Mouse (Mus musculus) WW6 (cell line): ENCODE results near the gene Afg3l1.
"Not testable (repeated sequence)": the region's sequence is repeated elsewhere in the genome, so short reads cannot be mapped to it uniquely, and the experiment has no call there.

Experiments
- DNase-seq: peaks from one replicate; pipeline ENCODE4 v3.0.0-alpha.2; 2013; ENCODE audit warnings: low read depth, low spot score

Gene Afg3l1

DNA sequence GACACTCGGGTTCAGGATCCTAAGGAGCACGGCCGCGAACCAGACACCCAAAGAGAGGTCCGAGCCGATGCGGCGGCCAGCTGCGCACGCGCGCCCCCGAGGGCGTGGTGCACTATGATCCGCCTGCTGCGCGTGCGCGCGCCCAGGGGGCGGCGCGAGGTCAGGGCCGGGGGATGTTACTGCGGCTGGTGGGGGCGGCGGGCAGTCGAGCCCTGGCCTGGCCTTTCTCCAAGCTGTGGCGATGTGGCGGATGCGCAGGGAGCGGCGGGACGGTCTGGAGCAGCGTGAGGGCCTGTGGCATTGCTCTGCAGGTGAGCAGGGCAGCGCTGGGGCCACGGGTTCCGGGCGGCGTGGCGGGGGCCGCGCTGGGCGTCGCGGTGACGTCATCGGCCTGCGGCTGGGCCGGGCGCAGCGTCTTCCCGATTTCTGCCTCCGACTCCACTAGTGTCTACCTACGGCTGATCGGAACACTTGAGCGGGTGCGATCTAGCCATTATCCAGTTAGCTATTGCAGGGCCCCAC lies at the start of gene Afg3l1:
Gene Afg3l1 (plus strand): TSS at position 167 of the 522 bp plus-strand sequence.
- peak; percentile 89 for DNase-seq

DNA sequence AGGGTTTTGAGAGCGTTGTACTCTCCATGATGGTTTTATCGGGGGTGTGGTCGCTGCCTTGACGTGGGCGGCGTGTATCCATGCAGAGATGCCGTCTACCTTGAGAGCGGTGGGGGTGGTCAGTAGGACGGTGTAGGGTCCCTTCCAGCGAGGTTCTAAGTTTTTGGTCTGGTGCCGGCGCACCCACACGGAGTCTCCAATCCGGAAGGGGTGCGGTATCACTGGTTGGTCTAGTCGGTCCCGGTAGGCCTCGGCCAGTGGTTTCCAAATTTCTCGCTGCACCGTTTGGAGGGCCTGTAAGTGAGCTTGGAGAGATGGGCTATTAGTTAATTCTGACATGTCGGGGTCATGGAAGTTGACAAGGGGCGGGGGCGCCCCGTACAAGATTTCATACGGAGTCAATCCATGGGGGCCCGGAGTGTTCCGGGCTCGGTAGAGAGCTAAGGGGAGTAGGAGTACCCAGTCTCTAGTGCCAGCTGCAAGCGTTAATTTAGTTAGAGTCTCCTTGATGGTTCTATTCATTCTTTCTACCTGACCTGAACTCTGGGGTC lies 49.3 kb upstream of the Afg3l1 start:
- no peak for DNase-seq

DNA sequence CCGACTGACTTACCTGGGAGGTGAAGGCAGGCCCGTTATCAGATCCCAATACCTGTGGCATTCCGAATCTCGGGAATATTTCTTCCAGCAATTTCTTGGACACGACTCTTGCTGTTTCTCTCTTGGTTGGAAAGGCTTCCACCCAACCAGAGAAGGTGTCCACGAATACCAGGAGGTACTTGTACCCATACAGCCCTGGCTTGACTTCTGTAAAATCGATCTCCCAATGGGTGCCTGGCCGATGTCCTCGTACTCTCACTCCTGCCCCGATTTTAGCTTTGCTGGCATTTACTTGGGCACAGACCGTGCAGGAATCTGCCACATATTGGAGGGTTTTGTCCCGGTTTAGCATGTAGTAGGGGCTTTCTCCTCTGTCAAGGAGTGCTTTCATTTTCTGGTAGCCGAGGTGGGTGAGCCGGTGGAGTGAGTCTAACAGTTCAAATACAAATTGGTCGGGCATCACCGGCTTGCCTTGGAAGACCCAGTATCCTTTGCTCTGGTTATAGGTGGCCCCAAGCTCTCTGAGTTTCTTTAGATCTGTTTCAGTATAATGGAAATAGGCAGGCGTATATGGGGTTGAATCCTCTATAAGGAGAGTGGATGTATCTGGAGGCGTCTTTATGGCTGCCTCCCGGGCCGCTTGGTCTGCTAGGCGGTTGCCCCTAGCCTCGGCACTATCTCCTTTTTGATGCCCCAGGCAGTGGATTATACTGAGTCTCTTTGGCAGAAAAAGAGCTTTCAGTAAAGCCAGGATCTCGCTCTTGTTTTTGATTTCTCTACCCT lies 48.6 kb upstream of the Afg3l1 start:
- DNase-seq, result no peak

DNA sequence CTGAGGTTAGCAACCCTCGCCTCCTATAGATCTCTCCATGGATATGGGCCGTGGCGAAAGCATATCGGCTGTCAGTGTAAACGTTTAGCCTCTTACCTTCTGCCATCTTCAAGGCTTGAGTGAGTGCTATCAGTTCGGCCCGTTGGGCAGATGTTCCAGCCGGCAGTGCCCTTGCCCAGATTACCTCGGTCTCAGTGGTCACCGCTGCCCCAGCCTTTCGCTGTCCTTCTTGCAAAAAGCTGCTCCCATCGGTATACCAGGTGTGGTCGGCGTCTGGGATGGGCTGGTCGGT lies 48.0 kb upstream of the Afg3l1 start:
- DNase-seq, result not testable (repeated sequence)

DNA sequence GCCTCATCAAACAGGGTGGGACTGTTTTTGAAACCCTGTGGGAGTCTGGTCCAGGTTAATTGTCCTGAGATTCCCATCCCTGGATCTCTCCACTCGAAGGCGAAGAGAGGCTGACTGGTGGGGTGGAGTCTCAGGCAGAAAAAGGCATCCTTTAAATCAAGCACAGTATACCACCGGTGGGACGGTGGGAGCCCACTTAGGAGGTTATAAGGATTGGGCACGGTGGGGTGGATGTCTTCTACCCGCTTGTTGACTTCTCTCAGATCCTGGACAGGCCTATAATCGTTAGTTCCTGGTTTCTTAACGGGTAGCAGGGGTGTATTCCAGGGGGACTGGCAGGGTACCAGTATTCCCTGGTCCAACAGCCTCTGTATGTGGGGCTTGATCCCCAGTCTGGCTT lies 46.8 kb upstream of the Afg3l1 start:
- not testable (repeated sequence) for DNase-seq

DNA sequence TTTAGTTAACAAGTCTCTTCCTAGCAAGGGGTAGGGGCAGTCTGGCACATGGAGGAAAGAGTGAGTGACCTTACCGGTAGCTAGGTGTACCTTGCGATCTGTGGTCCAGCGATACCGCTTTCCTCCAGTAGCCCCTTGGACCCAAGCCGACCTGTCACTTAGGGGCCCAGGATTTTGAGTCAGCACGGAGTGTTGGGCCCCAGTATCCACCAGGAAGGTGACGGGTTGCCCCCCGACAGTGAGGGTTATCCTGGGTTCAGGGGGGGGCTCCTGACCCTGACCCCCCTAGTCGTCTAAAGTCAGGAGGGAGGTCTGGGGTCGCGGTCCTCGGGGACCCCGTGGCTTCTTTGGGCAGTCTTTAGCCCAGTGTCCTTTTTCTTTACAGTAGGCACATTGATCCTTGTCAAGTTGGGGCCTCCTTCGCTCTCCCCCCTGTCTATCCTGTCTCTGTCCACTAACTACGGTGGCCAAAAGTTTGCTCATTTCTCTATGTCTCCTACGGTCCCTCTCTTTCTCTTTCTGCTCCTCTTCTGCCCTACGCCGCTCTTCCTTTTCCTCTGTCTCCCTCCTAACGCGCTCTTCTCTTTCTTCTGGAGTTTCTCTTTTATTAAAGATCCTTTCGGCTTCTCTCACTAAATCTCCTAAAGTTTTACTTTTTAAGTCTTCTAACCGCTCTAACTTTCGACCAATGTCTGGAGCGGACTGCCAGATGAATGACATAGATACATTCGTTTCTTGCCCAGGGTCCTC lies 45.9 kb upstream of the Afg3l1 start:
- no peak for DNase-seq

DNA sequence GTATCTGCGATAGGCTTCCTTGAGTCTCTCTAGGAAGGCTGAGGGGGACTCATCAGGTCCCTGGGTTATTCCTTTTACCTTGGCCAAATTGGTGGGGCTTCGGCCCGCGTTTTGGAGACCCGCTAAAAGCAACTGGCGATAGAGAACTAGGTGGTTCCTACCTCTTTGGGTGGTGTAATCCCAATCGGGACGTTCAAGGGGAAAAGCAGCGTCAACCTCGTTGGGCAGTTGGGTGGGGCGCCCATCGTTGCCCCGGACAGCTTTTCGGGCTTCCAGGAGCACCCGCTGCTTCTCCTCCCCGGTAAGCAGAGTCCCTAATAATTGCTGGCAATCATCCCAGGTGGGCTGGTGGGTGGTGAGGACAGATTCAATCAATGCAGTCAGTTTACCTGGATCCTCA lies 45.3 kb upstream of the Afg3l1 start:
- DNase-seq, result no peak

DNA sequence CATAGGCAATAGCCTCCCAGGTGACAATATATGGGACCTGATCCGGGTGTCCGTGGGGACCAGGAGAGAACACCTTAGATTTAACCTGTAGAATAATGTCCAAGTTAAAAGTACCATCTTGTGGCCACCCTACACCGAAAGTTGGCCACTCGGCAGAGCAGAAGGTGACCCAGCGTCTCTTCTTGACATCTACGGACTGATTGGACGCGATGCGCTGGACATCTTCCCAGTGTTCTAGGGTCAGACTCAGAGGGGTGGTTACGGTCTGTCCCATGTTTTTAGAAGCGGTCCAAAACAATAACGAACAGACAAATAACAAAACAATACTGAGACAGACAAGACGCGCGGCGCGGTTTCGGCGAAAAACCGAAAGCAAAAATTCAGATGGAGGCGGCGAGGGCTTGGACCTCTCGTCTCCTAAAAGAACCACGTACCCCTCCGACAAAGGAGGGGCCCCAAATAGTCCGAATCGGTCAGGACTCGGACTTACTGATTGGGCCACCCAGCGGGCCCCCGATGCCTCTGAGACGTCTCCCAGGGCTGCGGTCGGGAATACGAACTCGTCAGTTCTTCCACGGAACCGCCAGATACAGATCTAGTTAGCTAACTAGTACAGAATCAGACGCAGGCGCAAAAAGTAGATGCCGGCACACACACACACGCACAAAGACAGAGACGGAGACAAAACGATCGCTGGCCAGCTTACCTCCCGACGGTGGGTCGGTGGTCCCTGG lies 44.3 kb upstream of the Afg3l1 start:
- DNase-seq, result not testable (repeated sequence)

DNA sequence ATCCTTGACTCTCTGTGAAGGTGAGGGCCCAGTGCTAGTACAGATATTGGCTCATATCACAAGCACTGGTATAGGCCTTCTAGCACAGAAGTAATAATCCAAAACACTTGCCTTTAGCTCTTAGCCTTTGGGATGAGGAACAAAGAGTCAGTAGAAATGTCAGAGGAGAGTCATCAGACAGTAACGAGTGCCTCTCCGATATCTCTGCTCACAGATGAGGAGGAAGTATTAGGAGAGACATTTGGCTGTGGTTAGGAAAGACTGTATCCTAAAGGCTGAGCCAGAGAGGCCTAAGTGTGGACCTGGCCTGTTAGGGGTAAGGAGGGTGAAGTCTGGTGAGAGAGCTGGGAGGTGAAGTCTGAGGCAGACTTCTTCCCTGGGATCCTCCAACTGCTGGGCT lies 35.9 kb upstream of the Afg3l1 start:
- DNase-seq, result no peak

DNA sequence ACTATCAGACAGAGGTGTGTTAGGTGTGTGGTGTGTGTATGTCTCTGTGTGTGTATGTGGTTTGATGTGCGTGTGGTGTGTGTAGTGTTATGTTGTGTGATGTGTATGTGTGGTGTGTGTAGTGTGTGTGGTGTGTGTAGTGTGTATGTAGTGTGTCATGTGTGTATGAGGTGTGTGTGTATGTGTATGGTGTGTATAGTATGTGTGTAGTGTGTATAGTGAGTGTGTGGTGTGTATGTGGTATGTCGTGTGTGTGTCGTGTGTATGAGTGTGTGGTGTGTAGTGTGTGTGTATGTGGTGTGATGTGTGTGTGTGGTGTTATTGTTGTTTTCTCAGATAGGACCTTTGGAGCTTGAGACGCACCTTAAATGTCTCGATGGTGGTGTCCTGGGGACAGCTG lies 35.4 kb upstream of the Afg3l1 start:
- no peak for DNase-seq

DNA sequence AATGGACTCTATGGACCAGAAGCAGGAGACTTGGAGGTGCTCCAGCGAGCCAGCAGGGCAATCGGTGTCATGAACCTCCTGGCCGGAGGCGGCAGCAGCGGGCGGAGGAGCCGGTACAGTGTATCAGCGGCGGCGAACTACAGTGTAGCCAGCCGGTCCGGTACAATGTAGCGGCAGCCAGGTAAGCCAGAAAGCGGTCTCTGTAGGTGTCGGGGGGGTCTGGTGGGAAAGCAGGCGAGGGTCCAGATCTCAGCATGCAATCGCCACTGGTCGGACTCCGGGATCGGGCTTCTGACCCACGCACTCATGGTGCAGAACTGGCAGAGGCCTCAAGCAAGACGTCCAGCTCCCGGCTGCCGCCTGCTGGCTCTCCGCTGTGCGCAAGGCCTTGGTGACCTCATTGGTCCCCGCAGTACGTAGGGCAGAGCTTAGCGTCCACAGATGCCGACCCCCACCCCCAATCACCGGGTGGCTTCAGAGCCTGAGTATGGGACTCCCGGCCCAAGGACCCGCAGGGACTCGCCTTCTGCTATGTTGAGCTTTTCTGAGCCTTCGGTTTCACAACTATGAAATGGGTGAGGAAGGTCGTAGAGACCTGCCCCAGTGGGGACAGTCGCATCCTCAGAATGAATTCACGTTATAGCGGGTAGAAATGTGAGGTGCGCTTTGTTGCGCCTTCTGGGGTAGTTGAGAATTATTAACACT lies 34.7 kb upstream of the Afg3l1 start:
- DNase-seq, result peak; percentile 82

DNA sequence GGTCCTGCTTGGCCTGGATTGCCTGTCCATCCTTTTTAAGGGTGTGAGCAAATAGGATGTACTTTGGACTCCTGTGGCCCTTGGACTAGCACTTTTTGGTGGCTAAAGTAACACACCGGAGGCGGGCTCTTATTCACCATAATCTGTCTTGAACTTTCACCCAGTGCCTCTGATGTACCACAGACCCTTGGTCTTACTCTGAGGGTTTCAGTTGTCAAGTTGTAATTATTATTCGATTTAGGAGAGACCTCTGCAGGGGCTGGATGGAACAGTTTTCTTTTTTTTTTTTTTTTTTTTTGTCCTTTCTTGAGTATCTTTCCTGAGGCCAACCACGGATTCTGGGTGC lies 34.2 kb upstream of the Afg3l1 start:
- DNase-seq, result no peak

DNA sequence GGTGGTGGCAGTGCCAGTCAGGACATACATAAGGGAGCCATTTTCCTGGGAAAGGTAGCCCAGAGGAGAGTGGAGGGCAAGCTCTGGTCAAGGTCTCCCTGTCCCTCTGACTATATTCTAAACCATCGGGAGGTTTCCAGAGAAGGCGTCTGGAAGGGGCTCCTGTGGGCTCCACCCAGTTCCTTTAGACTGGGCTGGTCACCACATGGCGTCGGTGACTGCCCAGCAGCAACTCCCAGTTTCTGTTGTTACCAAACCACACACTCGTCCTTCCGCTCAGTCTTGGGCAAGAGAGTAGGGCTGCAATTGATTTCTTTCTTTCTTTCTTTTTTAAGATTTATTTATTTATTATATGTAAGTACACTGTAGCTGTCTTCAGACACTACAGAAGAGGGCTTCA lies 33.6 kb upstream of the Afg3l1 start:
- no peak for DNase-seq

DNA sequence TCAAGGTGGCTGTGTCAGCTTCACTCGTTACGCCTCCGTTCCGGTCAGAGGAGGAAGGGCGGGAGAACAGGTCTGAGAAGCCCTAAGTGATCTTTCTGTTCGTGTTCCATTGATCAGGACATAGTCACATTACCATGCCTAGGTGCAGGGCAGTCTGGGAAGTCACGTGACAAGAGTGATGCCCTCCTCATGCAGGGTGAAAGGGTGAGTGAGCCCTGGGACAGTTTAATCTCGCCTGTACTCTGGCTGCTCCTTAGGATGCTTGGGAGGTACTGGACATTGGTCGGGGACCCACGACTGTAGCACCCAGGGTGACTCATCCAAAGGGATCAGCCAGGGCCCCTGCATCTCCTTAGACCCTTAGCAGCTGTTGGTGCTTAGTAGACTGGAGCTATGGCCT lies 31.7 kb upstream of the Afg3l1 start:
- DNase-seq, result no peak

DNA sequence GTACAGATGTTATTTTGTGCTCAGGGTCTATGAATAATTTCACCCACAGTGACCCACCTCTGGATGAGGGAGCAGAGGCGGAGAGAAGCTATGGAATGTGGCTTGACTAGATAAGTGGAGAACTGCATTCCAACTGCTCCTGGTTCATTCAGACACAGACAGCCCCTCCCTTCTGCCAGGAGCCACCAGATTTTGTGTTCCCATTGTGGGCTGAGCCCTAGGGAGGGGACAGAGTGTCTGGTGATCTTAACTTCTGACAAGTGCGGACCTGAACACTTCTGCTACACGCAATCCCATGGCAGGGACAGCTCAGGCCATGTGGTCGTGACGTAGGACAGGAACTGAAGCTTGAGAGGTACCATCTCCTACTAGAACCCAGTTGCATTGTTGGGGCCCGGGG lies 30.9 kb upstream of the Afg3l1 start:
- DNase-seq, result no peak

DNA sequence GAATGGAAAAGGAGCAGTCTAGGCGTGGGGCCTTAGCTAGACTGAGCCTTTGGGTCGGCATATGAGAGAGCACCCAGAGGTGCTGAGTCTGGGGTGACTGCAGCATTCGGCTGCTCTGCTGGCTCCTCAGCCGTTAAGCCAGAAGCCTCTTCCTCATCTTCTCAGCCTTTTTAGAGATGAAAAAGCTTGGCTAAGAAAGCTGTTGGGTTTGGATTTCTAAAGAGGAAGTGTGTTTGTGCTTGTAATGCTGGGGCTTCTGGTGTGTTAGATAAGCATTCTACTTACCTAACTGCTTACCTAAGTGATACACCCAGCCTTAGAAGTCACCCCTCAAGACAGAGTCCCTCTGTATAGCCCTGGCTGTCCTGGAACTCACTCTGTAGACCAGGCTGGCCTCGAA lies 26.9 kb upstream of the Afg3l1 start:
- no peak for DNase-seq

DNA sequence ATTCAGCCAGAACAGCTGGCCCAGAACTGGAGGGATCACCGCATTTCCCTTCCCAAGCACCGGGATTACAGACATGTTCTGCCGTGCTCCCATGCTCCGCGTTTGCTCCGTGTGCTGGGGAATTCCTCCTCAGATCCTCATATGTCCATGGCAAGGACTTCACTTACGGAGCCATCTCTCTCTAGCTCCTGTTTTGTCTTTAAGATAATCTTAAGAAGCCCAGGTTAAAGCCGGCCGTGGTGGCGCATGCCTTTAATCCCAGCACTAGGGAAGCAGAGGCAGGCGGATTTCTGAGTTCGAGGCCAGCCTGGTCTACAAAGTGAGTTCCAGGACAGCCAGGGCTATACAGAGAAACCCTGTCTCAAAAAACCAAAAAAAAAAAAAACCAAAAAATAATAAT lies 26.0 kb upstream of the Afg3l1 start:
- DNase-seq, result not testable (repeated sequence)

DNA sequence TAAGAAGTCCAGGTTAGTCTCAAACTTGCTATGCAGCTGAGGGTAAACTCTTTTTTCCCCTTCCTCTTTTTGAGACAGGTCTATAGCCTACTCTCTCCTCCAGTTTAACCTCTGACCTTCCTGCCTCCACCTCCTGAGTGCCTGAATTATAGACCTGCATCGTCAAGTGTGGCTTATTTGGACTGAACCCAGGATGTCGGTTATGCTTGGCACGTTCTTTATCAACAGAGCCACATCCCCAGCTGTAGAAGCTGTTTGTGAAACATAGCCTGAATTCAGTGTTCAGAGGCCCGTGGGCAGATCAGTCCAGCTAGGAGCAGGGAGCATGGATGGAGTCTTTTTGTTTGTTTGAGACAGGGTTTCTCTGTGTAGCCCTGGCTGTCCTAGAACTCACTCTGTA lies 25.6 kb upstream of the Afg3l1 start:
- no peak for DNase-seq

DNA sequence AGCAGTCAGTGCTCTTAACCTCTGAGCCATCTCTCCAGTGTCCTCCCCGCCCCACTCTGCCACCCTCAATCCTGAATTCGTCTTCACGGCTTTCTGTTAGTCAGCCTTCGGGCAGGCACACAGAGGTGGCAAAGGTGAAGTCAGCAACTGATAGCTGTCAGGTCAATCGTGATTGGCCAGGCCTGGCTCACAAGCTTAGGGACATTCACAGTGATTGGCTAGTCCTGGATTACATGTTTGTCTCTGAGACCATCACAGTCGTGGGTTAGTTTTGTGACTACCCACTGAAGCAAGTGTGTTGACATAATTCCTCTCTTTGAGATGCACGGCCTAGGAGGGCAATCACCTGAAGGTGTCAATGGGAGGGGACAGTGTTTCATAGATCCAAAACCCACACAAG lies 24.4 kb upstream of the Afg3l1 start:
- DNase-seq, result no peak

DNA sequence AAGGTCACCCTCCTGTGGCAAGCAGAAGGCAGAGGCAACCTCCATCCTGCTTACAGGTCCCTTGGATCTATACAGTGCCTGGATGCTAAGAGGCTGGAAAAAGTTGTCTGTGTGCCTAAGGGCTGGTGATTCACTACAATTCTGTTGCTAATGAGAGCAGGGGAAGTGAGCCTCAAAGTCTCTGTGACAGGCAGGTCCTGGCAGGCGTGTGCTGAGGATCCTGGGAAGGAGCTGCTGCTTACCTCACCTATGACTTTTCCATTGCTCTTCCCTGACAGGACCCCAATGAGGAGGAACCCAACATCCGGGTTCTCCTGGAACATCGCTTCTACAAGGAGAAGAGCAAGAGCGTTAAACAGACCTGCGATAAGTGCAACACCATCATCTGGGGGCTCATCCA lies 23.8 kb upstream of the Afg3l1 start:
- DNase-seq, result peak; percentile 91

DNA sequence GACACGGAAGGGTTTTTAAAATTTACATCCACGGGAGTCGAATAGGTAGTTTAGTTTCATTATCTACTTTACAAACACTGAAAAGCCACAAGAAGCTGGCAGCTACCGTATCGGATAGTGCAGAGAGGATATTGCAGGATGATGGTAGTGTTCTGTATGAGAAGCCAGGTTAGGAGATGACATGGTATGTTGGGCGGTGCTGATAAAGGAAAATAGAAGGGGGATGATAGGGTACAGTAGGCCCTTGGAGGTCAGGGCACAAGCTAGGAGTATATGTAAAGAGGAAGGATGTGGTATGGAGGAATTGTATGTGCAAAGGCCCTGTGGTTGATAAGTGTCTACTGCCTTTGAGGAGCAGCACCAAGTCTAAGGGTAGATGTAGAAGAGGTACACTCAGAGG lies 23.1 kb upstream of the Afg3l1 start:
- no peak for DNase-seq

DNA sequence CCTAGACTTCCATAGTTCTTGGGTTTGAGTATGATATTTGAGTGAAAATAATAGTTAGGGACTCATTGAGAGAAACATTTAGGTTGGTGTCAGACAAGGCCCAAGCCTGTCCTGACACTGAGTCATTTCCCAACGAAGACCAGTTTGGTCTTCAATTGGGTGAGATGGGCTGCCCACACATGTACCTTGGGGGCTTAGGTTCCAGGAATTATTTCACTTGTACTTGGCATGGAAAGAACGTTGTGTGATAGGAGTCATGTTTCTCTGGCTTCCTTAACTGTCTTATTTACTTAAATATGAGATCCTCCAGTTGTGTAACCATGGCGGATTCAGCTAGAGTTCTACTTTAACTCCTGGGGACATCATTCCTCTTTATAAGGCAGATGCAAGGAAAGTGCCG lies 14.1 kb upstream of the Afg3l1 start:
- no peak for DNase-seq
